Mouse (Mus musculus): ENCODE measurements around the gene Rhoh.

DNA sequence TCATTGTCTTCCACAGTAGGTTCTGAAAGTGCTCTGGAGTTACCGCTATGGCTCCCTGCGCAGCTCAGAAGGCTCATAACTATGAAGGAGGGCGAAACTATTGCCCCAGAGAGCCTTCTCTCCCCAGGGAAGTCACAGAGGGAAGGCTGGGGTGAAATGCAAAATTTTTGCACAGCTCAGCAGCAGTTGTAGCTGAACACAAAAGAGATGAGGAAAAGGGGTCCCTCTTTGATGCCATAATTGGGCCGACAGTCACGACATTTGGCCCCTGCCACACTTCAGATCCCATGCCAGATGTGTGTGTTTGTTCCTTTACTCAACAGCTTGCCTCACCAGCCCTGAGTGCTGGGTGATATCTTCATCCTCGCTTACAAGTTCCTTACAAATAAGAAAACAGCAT, 65.7 kb downstream of the Rhoh start:
- TF ChIP-seq GATA1 (IDR thresholded peaks at IDR 0.05; ENCODE audit: borderline replicate concordance, low read length), result no peak
- no peak for TF ChIP-seq FLI1 (IDR thresholded peaks at IDR 0.05; ENCODE audit: low read length)
